Mouse (Mus musculus) MEL (cell line): ENCODE results near the gene Sox5. TPM values are rescaled to one million over a fixed set of nuclear protein-coding genes. Genes with fewer than 3 reads are reported as not detected.

Experiments used
- DNase-seq: peaks from one replicate; pipeline ENCODE4 v3.0.0; 2011; ENCODE audit warnings: low read depth, low spot score
- H3K27ac ChIP-seq: 2 replicates; pipeline ENCODE4 v1.5.1; 2012; ENCODE audit warnings: low read depth, mild to moderate bottlenecking, control low read depth, low read length, moderate library complexity; ENCODE audit not compliant: control insufficient read depth
- H3K27me3 ChIP-seq, 2 experiments: fragments of 150-350 bp in 1 of 2; sonication (generic) in 1 of 2; 2 replicates each; pipeline ENCODE4 v1.6.1; 2012; ENCODE audit warnings: low read length in 2 of 2, mild to moderate bottlenecking in 2 of 2, improper control_type of control experiment in 1 of 2, moderate library complexity in 1 of 2; ENCODE audit not compliant: insufficient read depth in 2 of 2, control insufficient read depth in 1 of 2
- H3K36me3 ChIP-seq, 2 experiments: 2 replicates each; pipeline ENCODE4 v1.6.1; 2012 to 2014; ENCODE audit warnings: low read length in 2 of 2, improper control_type of control experiment in 1 of 2, inconsistent platforms in 1 of 2, mild to moderate bottlenecking in 1 of 2; ENCODE audit not compliant: insufficient read depth in 2 of 2, control insufficient read depth in 1 of 2
- H3K4me1 ChIP-seq, 2 experiments: fragments of 150-350 bp in 1 of 2; sonication (generic) in 1 of 2; 2 replicates each; pipeline ENCODE4 v1.6.1; 2012; ENCODE audit warnings: low read length in 2 of 2, improper control_type of control experiment in 1 of 2, mild to moderate bottlenecking in 1 of 2; ENCODE audit not compliant: insufficient read depth in 2 of 2, control insufficient read depth in 1 of 2
- H3K4me3 ChIP-seq, 2 experiments: fragments of 150-350 bp in 1 of 2; sonication (generic) in 1 of 2; 2 replicates each; pipeline ENCODE4 v1.5.1; 2012; ENCODE audit warnings: low read depth in 2 of 2, low read length in 2 of 2, mild to moderate bottlenecking in 2 of 2, moderate library complexity in 2 of 2, control low read depth in 1 of 2, improper control_type of control experiment in 1 of 2; ENCODE audit not compliant: control insufficient read depth in 1 of 2, insufficient read depth in 1 of 2
- H3K79me2 ChIP-seq: 2 replicates; pipeline ENCODE4 v1.6.1; 2012; ENCODE audit warnings: mild to moderate bottlenecking, low read length, moderate library complexity; ENCODE audit not compliant: control insufficient read depth, poor library complexity, insufficient read depth
- H3K9ac ChIP-seq: 2 replicates; pipeline ENCODE4 v1.6.1; 2012; ENCODE audit warnings: low read depth, mild to moderate bottlenecking, control low read depth, low read length, moderate library complexity; ENCODE audit not compliant: control insufficient read depth, poor library complexity, severe bottlenecking
- H3K9me3 ChIP-seq: fragments of 150-350 bp; sonication (generic); replicated peaks from 2 replicates; pipeline ENCODE4 v1.6.1; 2012; ENCODE audit warnings: mild to moderate bottlenecking, low read length, improper control_type of control experiment, moderate library complexity; ENCODE audit not compliant: insufficient read depth
- CHD2 ChIP-seq: IDR thresholded peaks from 2 replicates; pipeline ENCODE4 v1.6.1; 2011; ENCODE audit warnings: low read length, improper control_type of control experiment
- CTCF ChIP-seq, 3 experiments: IDR thresholded peaks in 2 of 3; conservative IDR thresholded peaks in 1 of 3; 2 replicates each; pipeline ENCODE4 v1.5.1; 2011 to 2012; ENCODE audit warnings: low read length in 3 of 3, low read depth in 2 of 3, mild to moderate bottlenecking in 2 of 3, improper control_type of control experiment in 1 of 3, inconsistent platforms in 1 of 3, mixed read lengths in 1 of 3, moderate library complexity in 1 of 3; ENCODE audit not compliant: control insufficient read depth in 1 of 3, insufficient read depth in 1 of 3, poor library complexity in 1 of 3, severe bottlenecking in 1 of 3
- ELF1 ChIP-seq: IDR thresholded peaks from 2 replicates; pipeline ENCODE4 v1.6.1; 2014; ENCODE audit warnings: low read depth, mild to moderate bottlenecking, inconsistent platforms, low read length, improper control_type of control experiment, moderate library complexity
- EP300 ChIP-seq, 2 experiments: IDR thresholded peaks; 2 replicates each; pipeline ENCODE4 v1.6.1; 2011; ENCODE audit warnings: improper control_type of control experiment in 2 of 2, low read length in 2 of 2, low read depth in 1 of 2, mild to moderate bottlenecking in 1 of 2
- ETS1 ChIP-seq: IDR thresholded peaks from 2 replicates; pipeline ENCODE4 v1.6.1; 2012; ENCODE audit warnings: low read depth, mild to moderate bottlenecking, inconsistent platforms, low read length, improper control_type of control experiment, moderate library complexity
- MAFK ChIP-seq: IDR thresholded peaks from 2 replicates; pipeline ENCODE4 v1.6.1; 2011; ENCODE audit warnings: low read depth, mild to moderate bottlenecking, low read length, improper control_type of control experiment, borderline replicate concordance
- MAX ChIP-seq: IDR thresholded peaks from 2 replicates; pipeline ENCODE4 v1.6.1; 2011; ENCODE audit warnings: low read length, improper control_type of control experiment
- MAZ ChIP-seq: IDR thresholded peaks from 2 replicates; pipeline ENCODE4 v1.6.1; 2012; ENCODE audit warnings: low read depth, mild to moderate bottlenecking, inconsistent platforms, low read length, improper control_type of control experiment
- MXI1 ChIP-seq: IDR thresholded peaks from 2 replicates; pipeline ENCODE4 v1.6.1; 2011; ENCODE audit warnings: mild to moderate bottlenecking, low read depth, low read length, improper control_type of control experiment
- MYB ChIP-seq: IDR thresholded peaks from 2 replicates; pipeline ENCODE4 v1.6.1; 2011; ENCODE audit warnings: mild to moderate bottlenecking, low read depth, low read length, improper control_type of control experiment
- NRF1 ChIP-seq: IDR thresholded peaks from 2 replicates; pipeline ENCODE4 v1.6.1; 2014; ENCODE audit warnings: low read depth, mild to moderate bottlenecking, inconsistent platforms, low read length, improper control_type of control experiment, moderate library complexity; ENCODE audit not compliant: poor library complexity, insufficient read depth, severe bottlenecking
- POLR2AphosphoS5 ChIP-seq: IDR thresholded peaks from 2 replicates; pipeline ENCODE4 v1.6.1; 2012; ENCODE audit warnings: low read depth, borderline replicate concordance, mild to moderate bottlenecking, inconsistent platforms, low read length, moderate library complexity, mixed read lengths
- RAD21 ChIP-seq: IDR thresholded peaks from 2 replicates; pipeline ENCODE4 v1.6.1; 2011; ENCODE audit warnings: mild to moderate bottlenecking, low read depth, low read length, improper control_type of control experiment
- SMC3 ChIP-seq: IDR thresholded peaks from 2 replicates; pipeline ENCODE4 v1.6.1; 2011; ENCODE audit warnings: low read depth, low read length, improper control_type of control experiment
- TBP ChIP-seq: IDR thresholded peaks from 2 replicates; pipeline ENCODE4 v1.8.0; 2011; ENCODE audit warnings: low read depth, low read length, improper control_type of control experiment
- USF2 ChIP-seq, 2 experiments: IDR thresholded peaks; 2 replicates each; pipeline ENCODE4 v1.6.1; 2011 to 2012; ENCODE audit warnings: improper control_type of control experiment in 2 of 2, low read length in 2 of 2, borderline replicate concordance in 1 of 2, inconsistent platforms in 1 of 2, low read depth in 1 of 2, mild to moderate bottlenecking in 1 of 2; ENCODE audit not compliant: insufficient read depth in 1 of 2
- polyA plus RNA-seq, 2 experiments: library from polyadenylated mRNA; stranded (reverse) in 1 of 2; unstranded in 1 of 2; fragments of >175 nt in 1 of 2; fragments of >200 nt in 1 of 2; gene quantifications; 2 replicates each; pipeline versions ENCODE4 v1.2.1 to v1.2.4; 2012; ENCODE audit warnings: low replicate concordance in 2 of 2, low read depth in 1 of 2; ENCODE audit not compliant: insufficient read length in 2 of 2, insufficient read depth in 1 of 2, missing spikeins in 1 of 2
- total RNA-seq: library from RNA; depleted of rRNA; stranded (reverse); fragments of 300-350 nt; gene quantifications from 2 replicates; pipeline ENCODE4 v1.2.3, GENCODE M21; 2012

The Sox5 gene
- total and polyA plus RNA-seq, 3 experiments, result 0.19 to 3.0 TPM; not detected in 1

GRCm38 (mm10) chr6:144010285-144010684, 771.5 kb downstream of the Sox5 start:
- H3K27me3 ChIP-seq, result no peaks in the 10 kb centered on the region; a peak in 1 of 4 replicates
- H3K4me3 ChIP-seq, result no peak overlapping the region
- no peak for TF ChIP-seq ETS1
- TF ChIP-seq ELF1, result no peak
- TF ChIP-seq NRF1, result no peak
- TF ChIP-seq EP300 (IDR thresholded peaks at IDR 0.05; ENCODE audit: low read depth in 1 of 2, low read length in 2 of 2), result no peak
- TF ChIP-seq MAFK, result no peak
- no peak for TF ChIP-seq MYB
- no peaks in the 10 kb centered on the region for H3K4me1 ChIP-seq
- no peaks in the 10 kb centered on the region for H3K36me3 ChIP-seq
- H3K27ac ChIP-seq, result no peak overlapping the region
- H3K9ac ChIP-seq, result no peak overlapping the region
- no peaks in the 10 kb centered on the region for H3K79me2 ChIP-seq
- no peak for DNase-seq
- H3K9me3 ChIP-seq, result no peaks in the 10 kb centered on the region

GRCm38 (mm10) chr6:144005132-144005531, 776.6 kb downstream of the Sox5 start:
- no peak for TF ChIP-seq CHD2
- TF ChIP-seq CTCF (IDR thresholded peaks at IDR 0.05 in 2 of 3, conservative IDR thresholded peaks at IDR 0.05 in 1 of 3; ENCODE audit: control insufficient read depth in 1 of 3, insufficient read depth in 1 of 3, low read depth in 2 of 3, low read length in 3 of 3, poor library complexity in 1 of 3, severe bottlenecking in 1 of 3), result no peak
- TF ChIP-seq MAZ, result no peak
- no peak for TF ChIP-seq EP300 (IDR thresholded peaks at IDR 0.05; ENCODE audit: low read depth in 1 of 2, low read length in 2 of 2)
- TF ChIP-seq NRF1, result no peak
- TF ChIP-seq RAD21, result no peak
- no peak overlapping the region for H3K4me3 ChIP-seq
- no peak for DNase-seq
- no peaks in the 10 kb centered on the region for H3K9me3 ChIP-seq
- H3K27ac ChIP-seq, result no peak overlapping the region
- H3K79me2 ChIP-seq, result no peaks in the 10 kb centered on the region
- no peaks in the 10 kb centered on the region; a peak in 1 of 4 replicates for H3K27me3 ChIP-seq
- no peaks in the 10 kb centered on the region for H3K4me1 ChIP-seq
- no peak overlapping the region for H3K9ac ChIP-seq
- H3K36me3 ChIP-seq, result no peaks in the 10 kb centered on the region

GRCm38 (mm10) chr6:143998201-143998600, 783.6 kb downstream of the Sox5 start:
- no peak overlapping the region for H3K9ac ChIP-seq
- no peaks in the 10 kb centered on the region for H3K27me3 ChIP-seq
- no peaks in the 10 kb centered on the region for H3K36me3 ChIP-seq
- H3K27ac ChIP-seq, result no peak overlapping the region
- TF ChIP-seq USF2 (IDR thresholded peaks at IDR 0.05; ENCODE audit: borderline replicate concordance in 1 of 2, insufficient read depth in 1 of 2, low read depth in 1 of 2, low read length in 2 of 2) (no peak), MYB (no peak), SMC3 (no peak), TBP (no peak), POLR2AphosphoS5 (no peak), MXI1 (no peak), MAX (no peak)
- TF ChIP-seq, all 39 proteins: peak for 0
- Histone ChIP-seq H3K4me3 (no peak overlapping the region), H3K9me3 (no peaks in the 10 kb centered on the region), H3K4me1 (no peaks in the 10 kb centered on the region), H3K79me2 (no peaks in the 10 kb centered on the region)
- DNase-seq, result no peak
